Mouse (Mus musculus) stomach, embryonic 14.5 days (tissue): ENCODE data around the gene Sdk1. TPM values are rescaled to one million over a fixed set of nuclear protein-coding genes. Genes with fewer than 3 reads are reported as not detected.

Experiments
- ATAC-seq: fragments of 200-750 bp; cut with Nextera tagmentation; 2 replicates; pipeline ENCODE4 v1.8.0; 2017; ENCODE audit warnings: low read depth, moderate TSS enrichment; ENCODE audit not compliant: insufficient number of reproducible peaks, insufficient read depth, low FRiP score
- H3K27ac ChIP-seq: fragments of 300-500 bp; sonication (generic); 2 replicates; pipeline ENCODE4 v1.5.1; 2014; ENCODE audit warnings: mild to moderate bottlenecking, low read length, moderate library complexity, mixed read lengths
- H3K27me3 ChIP-seq: fragments of 300-500 bp; sonication (generic); 2 replicates; pipeline ENCODE4 v1.6.1; 2014; ENCODE audit warnings: low read length, control low read depth, mixed read lengths; ENCODE audit not compliant: control insufficient read depth, insufficient read depth
- H3K36me3 ChIP-seq: fragments of 300-500 bp; sonication (generic); 2 replicates; pipeline ENCODE4 v1.6.1; 2014; ENCODE audit warnings: mild to moderate bottlenecking, control low read depth, low read length, moderate library complexity, mixed read lengths; ENCODE audit not compliant: control insufficient read depth, insufficient read depth
- H3K4me1 ChIP-seq: fragments of 300-500 bp; sonication (generic); 2 replicates; pipeline ENCODE4 v1.6.1; 2014; ENCODE audit warnings: low read length, control low read depth, mixed read lengths; ENCODE audit not compliant: control insufficient read depth, insufficient read depth
- H3K4me2 ChIP-seq: fragments of 300-500 bp; sonication (generic); replicated peaks from 2 replicates; pipeline ENCODE4 v1.6.1; 2014; ENCODE audit warnings: low read depth, low read length, control low read depth
- H3K4me3 ChIP-seq: fragments of 300-500 bp; sonication (generic); 2 replicates; pipeline ENCODE4 v1.5.1; 2014; ENCODE audit warnings: low read depth, low read length, control low read depth
- H3K9ac ChIP-seq: fragments of 300-500 bp; sonication (generic); replicated peaks from 2 replicates; pipeline ENCODE4 v1.6.1; 2014; ENCODE audit warnings: low read depth, mild to moderate bottlenecking, control low read depth, low read length, moderate library complexity, mixed read lengths
- H3K9me3 ChIP-seq: fragments of 300-500 bp; sonication (generic); 2 replicates; pipeline ENCODE4 v1.6.1; 2016; ENCODE audit warnings: low read depth, low read length, control low read depth; ENCODE audit not compliant: control insufficient read depth
- WGBS: fragments of 180-500 bp; shearing (Covaris S2); extraction: QIAGEN DNeasy Blood & Tissue Kit; methylation state at CpG from one replicate; pipeline ENCODE4 v1.1.7; 2014; 5-methylcytosine and 5-hydroxymethylcytosine counted together
- polyA plus RNA-seq: library from polyadenylated mRNA; unstranded; fragments of >200 nt; fragmentation: Nextera tagmentation; extraction: Ambion mirVana; gene quantifications from 2 replicates; pipeline ENCODE4 v1.2.1, GENCODE M21; 2014

Sdk1 gene
- polyA plus RNA-seq, 1 experiment from 2014 or later: 5.6 TPM

DNA sequence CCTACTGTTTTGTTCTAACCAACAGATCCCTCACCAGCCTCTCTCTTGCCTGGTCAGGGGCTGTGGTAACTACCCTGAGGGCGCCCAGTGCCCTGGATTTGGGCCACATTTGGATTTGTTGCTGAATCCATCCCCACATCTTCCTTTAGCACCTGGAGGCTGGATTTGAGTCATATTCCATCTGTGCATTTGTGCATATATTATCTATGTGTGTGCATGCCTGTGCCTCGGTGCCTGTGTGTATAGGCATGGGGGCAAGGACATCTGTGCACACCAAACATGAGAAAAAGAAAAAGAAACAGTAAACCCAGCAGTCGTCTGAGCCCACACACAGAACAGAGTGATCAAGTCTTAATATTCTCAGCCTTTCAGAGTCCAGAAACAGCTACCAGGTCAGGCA lies 752.9 kb downstream of the Sdk1 start:
- Histone ChIP-seq H3K27ac (no peak overlapping the region), H3K27me3 (no peaks in the 10 kb centered on the region), H3K4me3 (no peak overlapping the region), H3K4me2 (no peak overlapping the region), H3K9ac (no peak overlapping the region), H3K9me3 (no peaks in the 10 kb centered on the region), H3K36me3 (no peaks in the 10 kb centered on the region), H3K4me1 (no peaks in the 10 kb centered on the region)
- no peak for ATAC-seq
- WGBS: 88% methylated on average over 3 of the region's 3 CpGs

GRCm38 (mm10) chr5:142000247-142000646 lies 759.0 kb downstream of the Sdk1 start:
- no peak for ATAC-seq
- H3K4me2 ChIP-seq: no peak overlapping the region
- H3K27me3 ChIP-seq: no peaks in the 10 kb centered on the region
- no peaks in the 10 kb centered on the region for H3K9me3 ChIP-seq
- no peak overlapping the region for H3K9ac ChIP-seq
- H3K27ac ChIP-seq: no peak overlapping the region
- no peaks in the 10 kb centered on the region for H3K36me3 ChIP-seq
- no peak overlapping the region for H3K4me3 ChIP-seq
- 0 out of 2 replicates have a peak, but pooled peaks cover 4% of the 10 kb centered on the region for H3K4me1 ChIP-seq
- WGBS: 92% methylated on average over 1 of the region's 1 CpGs

DNA sequence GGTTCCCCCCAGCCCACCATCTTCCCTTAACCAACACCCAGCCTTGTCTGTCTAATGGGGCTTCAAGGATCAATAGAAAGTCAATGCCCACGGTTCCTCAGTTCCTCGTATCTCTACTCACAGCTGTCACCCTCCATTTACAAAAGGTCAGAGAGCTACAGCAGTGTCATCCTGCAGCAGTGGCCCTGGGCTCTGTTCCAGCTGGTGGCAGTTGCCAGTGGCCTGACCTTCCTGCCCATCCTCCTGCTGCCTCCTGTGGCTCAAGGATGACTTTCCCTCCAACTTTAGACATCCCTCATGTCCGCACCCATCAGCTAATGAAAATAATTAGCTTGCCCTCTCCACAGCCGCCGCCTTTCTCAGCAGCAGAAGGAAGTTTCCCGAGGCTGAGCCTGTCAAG lies 759.8 kb downstream of the Sdk1 start:
- Histone ChIP-seq H3K36me3 (0 out of 2 replicates have a peak, but pooled peaks cover 3% of the 10 kb centered on the region), H3K4me1 (0 out of 2 replicates have a peak, but pooled peaks cover 4% of the 10 kb centered on the region), H3K4me3 (no peak overlapping the region), H3K27ac (0 out of 2 replicates have a peak overlapping the region, but pooled peaks have one; percentile 44), H3K4me2 (no peak overlapping the region), H3K9ac (no peak overlapping the region), H3K27me3 (no peaks in the 10 kb centered on the region), H3K9me3 (no peaks in the 10 kb centered on the region)
- no peak for ATAC-seq
- 49% methylated on average over 6 of the region's 6 CpGs for WGBS

DNA sequence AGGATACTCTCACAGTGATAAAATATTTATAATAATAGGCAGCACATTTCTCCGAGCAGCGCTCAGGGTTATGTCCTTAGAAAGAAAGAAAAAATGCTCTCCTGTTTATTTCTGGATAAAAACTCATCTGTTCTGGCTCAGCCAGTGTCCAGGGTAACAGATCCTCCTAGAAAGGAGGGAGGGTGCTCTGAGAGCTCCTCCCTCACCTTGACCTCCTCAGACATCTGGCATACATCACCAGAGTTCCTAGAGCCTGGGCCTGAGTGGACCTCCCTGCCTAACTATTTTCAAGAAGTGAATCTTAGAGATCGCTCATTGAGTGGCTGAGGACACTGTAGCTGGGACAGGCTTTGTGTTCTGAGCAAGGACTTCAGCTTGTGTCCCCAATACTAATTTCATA lies 760.7 kb downstream of the Sdk1 start:
- no peaks in the 10 kb centered on the region for H3K9me3 ChIP-seq
- no peak overlapping the region for H3K4me2 ChIP-seq
- 38% methylated on average over 3 of the region's 3 CpGs for WGBS
- H3K27ac ChIP-seq: no peak overlapping the region
- H3K9ac ChIP-seq: no peak overlapping the region
- no peaks in the 10 kb centered on the region for H3K27me3 ChIP-seq
- no peak; the same call in 1 of the 2 replicates for ATAC-seq
- H3K4me1 ChIP-seq: 0 out of 2 replicates have a peak, but pooled peaks cover 4% of the 10 kb centered on the region
- no peak overlapping the region for H3K4me3 ChIP-seq
- H3K36me3 ChIP-seq: 0 out of 2 replicates have a peak, but pooled peaks cover 3% of the 10 kb centered on the region

DNA sequence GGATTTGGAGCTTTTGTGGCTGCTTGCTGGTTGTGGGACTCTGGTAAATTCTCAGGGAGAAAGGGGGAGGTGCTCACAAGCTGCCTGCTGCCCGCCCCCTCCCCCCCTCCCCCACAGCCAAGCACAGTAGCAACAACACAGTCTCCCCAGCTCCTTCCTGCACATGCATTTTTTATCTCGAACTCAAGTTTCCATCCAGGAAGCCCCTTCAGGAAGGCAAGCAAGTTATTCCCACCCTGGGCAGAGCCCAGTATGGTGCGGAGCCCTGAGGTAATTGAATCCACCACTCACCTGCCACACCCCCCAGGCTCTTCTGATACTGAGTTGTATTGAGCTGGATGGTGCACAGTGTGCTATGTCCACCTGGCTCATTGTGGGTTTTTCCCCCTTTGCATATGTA lies 768.9 kb downstream of the Sdk1 start:
- Histone ChIP-seq H3K4me2 (no peak overlapping the region), H3K4me3 (no peak overlapping the region), H3K36me3 (0 out of 2 replicates have a peak, but pooled peaks cover 3% of the 10 kb centered on the region), H3K9ac (no peak overlapping the region), H3K4me1 (0 out of 2 replicates have a peak, but pooled peaks cover 4% of the 10 kb centered on the region), H3K9me3 (no peaks in the 10 kb centered on the region), H3K27me3 (no peaks in the 10 kb centered on the region), H3K27ac (no peak overlapping the region)
- 32% methylated on average over 3 of the region's 3 CpGs for WGBS
- ATAC-seq: no peak

- H3K9me3 ChIP-seq: no peaks in the 10 kb centered on the region
- H3K4me1 ChIP-seq: no peaks in the 10 kb centered on the region
- no peak overlapping the region for H3K4me2 ChIP-seq
- H3K27ac ChIP-seq: no peak overlapping the region
- ATAC-seq: no peak
- no peaks in the 10 kb centered on the region for H3K36me3 ChIP-seq
- H3K9ac ChIP-seq: no peak overlapping the region
- 88% methylated on average over 7 of the region's 7 CpGs for WGBS
- no peak overlapping the region for H3K4me3 ChIP-seq
- no peaks in the 10 kb centered on the region for H3K27me3 ChIP-seq
Observed at GRCm38 (mm10) chr5:142017001-142017400, 775.7 kb downstream of the Sdk1 start.

GRCm38 (mm10) chr5:142022877-142023580 lies 781.7 kb downstream of the Sdk1 start:
- Histone ChIP-seq H3K9me3 (no peaks in the 10 kb centered on the region), H3K36me3 (no peaks in the 10 kb centered on the region), H3K4me1 (no peaks in the 10 kb centered on the region), H3K27me3 (no peaks in the 10 kb centered on the region), H3K9ac (no peak overlapping the region), H3K4me2 (no peak overlapping the region), H3K4me3 (no peak overlapping the region), H3K27ac (no peak overlapping the region; the same call in 1 of the 2 replicates)
- peak; percentile 71; the same call in 1 of the 2 replicates for ATAC-seq
- WGBS: 50% methylated on average over 4 of the region's 4 CpGs

DNA sequence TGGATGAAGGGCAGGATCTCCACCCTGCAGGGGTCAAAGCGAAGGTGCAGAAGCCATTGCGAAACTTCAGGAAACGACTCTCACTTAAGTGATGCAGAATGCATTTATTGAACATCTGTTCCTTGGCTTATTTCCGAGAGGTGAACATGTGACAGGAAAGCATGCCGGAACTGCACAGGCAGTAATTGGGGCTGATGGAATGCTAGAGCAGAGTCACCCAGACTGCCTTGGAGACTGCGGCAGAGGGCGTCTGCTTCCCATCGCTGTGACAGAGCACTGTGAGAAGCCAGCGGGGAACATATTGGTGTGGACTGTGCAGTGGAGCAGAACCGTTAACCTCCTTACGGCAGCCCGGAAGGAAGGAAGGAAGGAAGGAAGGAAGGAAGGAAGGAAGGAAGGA lies 783.2 kb downstream of the Sdk1 start:
- no peak overlapping the region for H3K9ac ChIP-seq
- H3K4me3 ChIP-seq: no peak overlapping the region
- no peaks in the 10 kb centered on the region for H3K4me1 ChIP-seq
- H3K27me3 ChIP-seq: no peaks in the 10 kb centered on the region
- no peaks in the 10 kb centered on the region for H3K9me3 ChIP-seq
- ATAC-seq: 0 out of 2 replicates have a peak, but pooled peaks have one; percentile 68
- H3K36me3 ChIP-seq: no peaks in the 10 kb centered on the region
- H3K4me2 ChIP-seq: no peak overlapping the region
- peak overlapping the region; percentile 39; the same call in 1 of the 2 replicates for H3K27ac ChIP-seq
- 58% methylated on average over 12 of the region's 12 CpGs for WGBS
